Mouse (Mus musculus) heart, adult 2 months (tissue): Measurements from ENCODE around the gene Smim20. TPM values are rescaled to one million over a fixed set of nuclear protein-coding genes. Genes with fewer than 3 reads are reported as not detected.

Experiments
- DNase-seq, 2 experiments: peaks; one replicate each; pipeline ENCODE4 v3.0.0; 2021
- H3K27ac ChIP-seq: fragments of 200-600 bp; 2 replicates; pipeline ENCODE4 v1.8.1; 2022
- H3K27me3 ChIP-seq: fragments of 200-500 bp; 2 replicates; pipeline ENCODE4 v1.6.1; 2012; ENCODE audit warnings: mild to moderate bottlenecking, low read length, inconsistent platforms, mixed read lengths; ENCODE audit not compliant: control insufficient read depth, insufficient read depth
- H3K36me3 ChIP-seq: fragments of 200-500 bp; 2 replicates; pipeline ENCODE4 v1.6.1; 2012; ENCODE audit warnings: low read length, inconsistent platforms; ENCODE audit not compliant: control insufficient read depth, insufficient read depth
- H3K4me1 ChIP-seq: fragments of 200-500 bp; 2 replicates; pipeline ENCODE4 v1.6.1; 2011; ENCODE audit warnings: low read length; ENCODE audit not compliant: control insufficient read depth, insufficient read depth
- H3K4me3 ChIP-seq: fragments of 200-600 bp; 2 replicates; pipeline ENCODE4 v1.8.1; 2022
- H3K79me2 ChIP-seq: fragments of 200-500 bp; replicated peaks from 2 replicates; pipeline ENCODE4 v1.6.1; 2012; ENCODE audit warnings: mild to moderate bottlenecking, inconsistent platforms, low read length, moderate library complexity, mixed read lengths; ENCODE audit not compliant: control insufficient read depth, insufficient read depth
- H3K9ac ChIP-seq: fragments of 200-500 bp; 2 replicates; pipeline ENCODE4 v1.6.1; 2012; ENCODE audit warnings: low read depth, mild to moderate bottlenecking, control low read depth, inconsistent platforms, low read length, mixed read lengths
- CTCF ChIP-seq: fragments of 200-600 bp; IDR thresholded peaks from 2 replicates; pipeline ENCODE4 v1.8.1; 2022; ENCODE audit warnings: antibody characterized with exemption, mild to moderate bottlenecking, moderate library complexity
- EP300 ChIP-seq: fragments of 200-500 bp; IDR thresholded peaks from 2 replicates; pipeline ENCODE4 v1.6.1; 2011; ENCODE audit warnings: low read depth, low read length, control low read depth; ENCODE audit not compliant: insufficient read depth
- POLR2A ChIP-seq: fragments of 200-500 bp; IDR thresholded peaks from 2 replicates; pipeline ENCODE4 v1.6.1; 2011; ENCODE audit warnings: mild to moderate bottlenecking, low read depth, low read length, control low read depth; ENCODE audit not compliant: insufficient read depth
- WGBS: fragments of 180-500 bp; shearing (Covaris S2); methylation state at CpG from one replicate; pipeline ENCODE4 v1.1.7; 2018; 5-methylcytosine and 5-hydroxymethylcytosine counted together
- intact Hi-C: fragments of 180-260 bp; cut with DNase I; formaldehyde crosslinking; loops from one replicate; pipeline ENCODE4 v1.15.1; 2025
- polyA plus RNA-seq: library from polyadenylated mRNA; depleted of rRNA; stranded (reverse); fragments of >200 nt; gene quantifications from 2 replicates; pipeline ENCODE4 v1.2.3, GENCODE M21; 2012
- total RNA-seq, 2 experiments: library from RNA; stranded (reverse); gene quantifications; 2 replicates each; pipeline ENCODE4 v1.2.3; 2021

Smim20 gene
- total and polyA plus RNA-seq, 3 experiments = 92.3 to 115 (median 100.0) TPM

DNA sequence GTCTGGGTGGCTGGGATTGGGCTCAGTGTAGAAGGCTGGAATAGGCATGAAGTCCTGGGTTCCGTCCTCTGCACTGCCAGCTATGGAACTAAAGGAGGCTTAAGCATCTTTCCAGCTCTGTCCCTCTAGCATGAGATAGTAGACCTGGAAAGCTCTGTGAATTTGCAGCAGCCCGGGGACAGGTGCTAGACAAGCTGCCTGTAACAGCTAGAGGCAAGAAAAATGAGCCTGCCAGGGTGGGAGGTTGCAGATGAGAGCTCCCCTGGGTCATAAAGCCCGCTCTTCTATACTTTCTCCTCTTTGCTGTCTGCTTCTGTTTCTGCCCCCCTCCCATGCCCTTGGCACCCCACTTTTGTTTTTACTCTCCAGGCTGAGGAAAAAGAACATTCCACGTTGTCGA is 7.0 kb upstream of the Smim20 start:
- 65% methylated on average over 5 of the region's 5 CpGs for WGBS
- no peaks in the 10 kb centered on the region; the same call in 1 of the 2 replicates for H3K27me3 ChIP-seq
- no peaks in the 10 kb centered on the region for H3K79me2 ChIP-seq
- no peak for TF ChIP-seq POLR2A
- no peak for TF ChIP-seq EP300
- TF ChIP-seq CTCF = no peak
- no peak overlapping the region for H3K4me3 ChIP-seq
- H3K9ac ChIP-seq = no peak overlapping the region
- no peak for DNase-seq
- H3K4me1 ChIP-seq = no peaks in the 10 kb centered on the region
- intact Hi-C loops = no loop called here
- no peaks in the 10 kb centered on the region for H3K36me3 ChIP-seq
- H3K27ac ChIP-seq = no peak overlapping the region

DNA sequence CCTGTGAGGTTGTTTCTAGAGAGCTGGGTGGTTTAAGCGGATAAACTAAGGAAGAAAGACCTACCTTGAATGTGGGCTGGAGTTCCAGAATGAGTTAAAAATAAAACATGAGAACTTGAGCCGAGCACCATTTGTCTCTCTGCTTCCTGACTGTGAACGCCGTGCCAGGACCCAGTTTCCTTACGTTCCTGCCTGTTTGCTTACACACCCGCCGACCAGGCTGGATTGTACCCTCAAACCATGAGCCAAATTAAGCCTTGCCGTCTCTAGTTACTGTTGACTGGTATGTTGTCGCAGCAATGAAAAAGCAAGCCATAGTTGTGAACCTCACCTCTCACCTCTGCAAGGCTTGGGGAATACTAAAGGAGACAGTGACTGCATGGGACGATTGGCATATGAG is 4.9 kb upstream of the Smim20 start:
- H3K27me3 ChIP-seq = no peaks in the 10 kb centered on the region; the same call in 1 of the 2 replicates
- no peak overlapping the region for H3K4me3 ChIP-seq
- no peak overlapping the region for H3K27ac ChIP-seq
- H3K9ac ChIP-seq = no peak overlapping the region
- no peak for DNase-seq
- 58% methylated on average over 10 of the region's 10 CpGs for WGBS
- H3K4me1 ChIP-seq = no peaks in the 10 kb centered on the region
- H3K79me2 ChIP-seq = no peaks in the 10 kb centered on the region
- TF ChIP-seq CTCF = no peak
- no peak for TF ChIP-seq EP300
- TF ChIP-seq POLR2A = no peak
- intact Hi-C loops = no loop called here
- no peaks in the 10 kb centered on the region for H3K36me3 ChIP-seq

DNA sequence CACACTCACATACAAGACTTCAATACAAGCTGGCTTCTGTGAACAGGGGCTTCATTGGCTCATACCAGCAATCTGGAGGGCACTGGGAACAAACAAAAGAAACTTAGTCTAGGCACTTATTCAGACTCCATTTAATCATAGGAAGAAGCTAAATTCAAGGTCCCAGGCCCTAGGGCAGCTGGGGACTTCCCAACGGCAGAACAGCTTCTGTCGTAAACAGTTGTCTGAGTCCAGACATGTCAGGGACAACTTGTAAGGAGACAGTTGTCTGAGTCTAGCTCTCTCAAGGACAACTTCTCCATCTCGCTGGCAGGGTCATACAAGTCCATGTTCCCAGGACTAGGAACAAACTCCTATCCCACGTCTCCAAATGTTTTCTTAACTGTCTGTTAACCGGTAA is 2.8 kb upstream of the Smim20 start:
- H3K27ac ChIP-seq = no peak overlapping the region
- no peak overlapping the region for H3K9ac ChIP-seq
- DNase-seq = no peak
- H3K4me3 ChIP-seq = no peak overlapping the region
- H3K36me3 ChIP-seq = peaks cover 6% of the 10 kb centered on the region
- H3K4me1 ChIP-seq = peaks cover 7% of the 10 kb centered on the region
- H3K27me3 ChIP-seq = no peaks in the 10 kb centered on the region
- H3K79me2 ChIP-seq = no peaks in the 10 kb centered on the region
- intact Hi-C loops = no loop called here
- WGBS = 78% methylated on average over 5 of the region's 5 CpGs
- TF ChIP-seq CTCF (no peak), POLR2A (no peak), EP300 (no peak)

DNA sequence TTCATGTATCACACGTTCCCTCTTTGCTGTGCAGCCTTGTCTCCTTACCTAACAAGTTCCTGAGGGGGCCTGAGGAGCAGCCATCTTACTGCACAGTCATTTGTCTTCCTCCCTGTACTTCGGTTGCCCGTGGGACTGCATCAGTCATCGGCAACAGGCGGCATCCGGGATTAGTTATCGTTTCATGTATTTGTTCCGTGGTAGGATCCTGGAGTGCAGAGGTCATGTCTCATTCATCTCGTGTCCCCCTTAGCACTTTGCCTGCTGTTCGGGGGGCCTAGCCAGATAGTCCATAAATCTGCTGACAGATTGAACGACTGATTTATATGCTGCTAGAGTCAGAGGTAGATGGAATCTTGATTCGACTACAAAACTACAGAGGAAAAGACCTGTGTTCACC is 1.1 kb upstream of the Smim20 start:
- 91% methylated on average over 12 of the region's 12 CpGs for WGBS

DNA sequence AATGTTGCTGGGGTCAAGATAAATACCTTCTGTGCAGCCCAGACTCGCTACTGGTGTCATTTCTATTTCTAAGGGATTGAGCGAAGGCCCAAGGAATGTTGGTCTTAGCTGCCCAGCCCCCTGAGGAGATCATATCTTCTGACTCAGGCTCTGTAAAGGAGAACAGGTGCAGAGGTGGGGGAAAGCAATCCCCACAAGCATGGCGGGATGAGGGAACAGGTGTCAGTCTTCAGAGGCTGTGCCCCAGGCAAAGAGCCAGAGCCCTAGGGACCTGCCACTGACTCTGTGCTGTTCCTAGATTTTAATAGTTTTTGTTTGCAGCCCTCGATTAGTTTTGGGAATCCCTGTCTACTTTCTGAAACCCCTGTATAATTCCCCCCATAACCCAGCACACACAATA is 702 bp upstream of the Smim20 start:
- intact Hi-C loops = loop anchor here (5.0 kb wide), 1 partner anchor 321 kb away; no protein-coding TSS in a partner anchor
- DNase-seq = no peak

More for the DNA sequence above, 1.1 kb upstream of the Smim20 start:
- H3K27me3 ChIP-seq = no peaks in the 10 kb centered on the region
- no peak for TF ChIP-seq CTCF
- TF ChIP-seq EP300 = no peak
- no peak for TF ChIP-seq POLR2A
- no peak overlapping the region for H3K4me3 ChIP-seq
- no peak overlapping the region for H3K9ac ChIP-seq
- intact Hi-C loops = loop anchor here (5.0 kb wide), 1 partner anchor 322 kb away; no protein-coding TSS in a partner anchor
- no peak for DNase-seq
- no peak overlapping the region for H3K27ac ChIP-seq
- peaks cover 7% of the 10 kb centered on the region for H3K4me1 ChIP-seq
- peaks cover 6% of the 10 kb centered on the region for H3K36me3 ChIP-seq
- H3K79me2 ChIP-seq = no peaks in the 10 kb centered on the region

DNA sequence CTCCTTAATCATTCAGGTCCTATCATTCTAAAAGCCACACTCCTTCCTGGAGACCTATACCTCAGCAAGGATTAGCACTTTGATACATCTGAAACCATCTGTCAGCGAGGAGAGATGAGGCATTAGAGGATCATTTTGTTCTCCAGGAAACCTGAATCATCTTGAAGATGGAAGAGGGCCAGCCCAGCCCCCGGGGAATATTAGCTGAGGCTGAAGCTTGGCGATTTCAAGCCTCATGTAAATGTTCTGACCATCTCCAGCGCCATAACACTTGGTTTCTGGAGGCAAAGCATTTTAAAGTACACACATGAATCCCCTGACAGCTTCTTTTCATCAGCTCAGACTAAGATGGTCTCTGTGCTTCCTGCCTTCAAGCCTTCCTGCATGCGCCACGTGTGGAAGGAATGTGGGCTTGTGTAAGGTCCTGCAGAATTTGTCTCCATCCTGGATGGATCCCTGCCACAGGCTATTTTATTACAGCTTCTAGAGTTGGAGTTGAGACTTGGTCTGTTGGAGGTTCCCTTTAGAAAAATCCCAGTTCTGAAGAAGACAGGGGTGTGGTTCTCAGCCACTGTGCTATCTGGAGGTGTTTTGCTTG is 1.3 kb downstream of the Smim20 start:
- no peaks in the 10 kb centered on the region for H3K79me2 ChIP-seq
- H3K27me3 ChIP-seq = no peaks in the 10 kb centered on the region
- H3K4me3 ChIP-seq = no peak overlapping the region; the same call in 1 of the 2 replicates
- no peak overlapping the region for H3K27ac ChIP-seq
- TF ChIP-seq EP300 (no peak), POLR2A (no peak), CTCF (peak; percentile 48)
- H3K36me3 ChIP-seq = peaks cover 6% of the 10 kb centered on the region
- WGBS = 37% methylated on average over 6 of the region's 6 CpGs
- peaks cover 11% of the 10 kb centered on the region for H3K4me1 ChIP-seq
- DNase-seq = peak; percentile 50 to 62
- no peak overlapping the region for H3K9ac ChIP-seq
- intact Hi-C loops = loop anchor here (5.0 kb wide), 1 partner anchor 319 kb away; no protein-coding TSS in a partner anchor

More for the DNA sequence above, 702 bp upstream of the Smim20 start:
- peaks cover 6% of the 10 kb centered on the region for H3K36me3 ChIP-seq
- 94% methylated on average over 4 of the region's 4 CpGs for WGBS
- peaks cover 7% of the 10 kb centered on the region for H3K4me1 ChIP-seq
- H3K79me2 ChIP-seq = no peaks in the 10 kb centered on the region
- TF ChIP-seq CTCF (no peak), POLR2A (no peak), EP300 (no peak)
- H3K9ac ChIP-seq = no peak overlapping the region
- H3K4me3 ChIP-seq = no peak overlapping the region
- H3K27me3 ChIP-seq = no peaks in the 10 kb centered on the region
- H3K27ac ChIP-seq = no peak overlapping the region
